Mouse (Mus musculus) leukemia stem cell, adult 10-12 weeks (primary cell): ENCODE measurements around the gene Tmem266. TPM values are rescaled to one million over a fixed set of nuclear protein-coding genes. Genes with fewer than 3 reads are reported as not detected.

Experiments used
- polyA plus RNA-seq: library from polyadenylated mRNA; stranded (reverse); fragments of >175 nt; gene quantifications from 2 replicates; pipeline ENCODE4 v1.2.3, GENCODE M21; 2012; ENCODE audit warnings: low replicate concordance

Gene Tmem266
- polyA plus RNA-seq = not detected in 2 replicates

GRCm38 (mm10) chr9:55326515-55327233, at the start of gene Tmem266, which contains the start of gene Nrg4:
Tmem266 (plus strand) TSS chr9:55326913.
Nrg4 (minus strand) TSS chr9:55326844.

Other genes starting within 250 kb of the Tmem266 start
- 45.6 and 61.4 TPM in 2 replicates for gene Ube2q2, start 178.1 kb upstream of the Tmem266 start, polyA plus RNA-seq
- gene Fbxo22, start 118.0 kb upstream of the Tmem266 start, polyA plus RNA-seq = 5.8 and 28.0 TPM in 2 replicates
- gene Nrg4, start 69 bp upstream of the Tmem266 start, polyA plus RNA-seq = not detected in 2 replicates
- gene Etfa, start 185.3 kb downstream of the Tmem266 start, polyA plus RNA-seq = 14.2 and 31.7 TPM in 2 replicates
- gene Isl2, start 211.8 kb downstream of the Tmem266 start, polyA plus RNA-seq = not detected in 2 replicates